Mouse (Mus musculus) liver, adult 2 months (tissue): ENCODE measurements around the gene Xrcc3.

ENCODE experiments used
- CTCF ChIP-seq: fragments of 200-500 bp; IDR thresholded peaks from 2 replicates; pipeline ENCODE4 v1.5.1; 2011; ENCODE audit warnings: low read depth, low read length, control low read depth
- POLR2A ChIP-seq: fragments of 200-500 bp; IDR thresholded peaks from 2 replicates; pipeline ENCODE4 v1.6.1; 2011; ENCODE audit warnings: low read length, control low read depth; ENCODE audit not compliant: insufficient read depth; ENCODE audit errors: extremely low read depth

DNA sequence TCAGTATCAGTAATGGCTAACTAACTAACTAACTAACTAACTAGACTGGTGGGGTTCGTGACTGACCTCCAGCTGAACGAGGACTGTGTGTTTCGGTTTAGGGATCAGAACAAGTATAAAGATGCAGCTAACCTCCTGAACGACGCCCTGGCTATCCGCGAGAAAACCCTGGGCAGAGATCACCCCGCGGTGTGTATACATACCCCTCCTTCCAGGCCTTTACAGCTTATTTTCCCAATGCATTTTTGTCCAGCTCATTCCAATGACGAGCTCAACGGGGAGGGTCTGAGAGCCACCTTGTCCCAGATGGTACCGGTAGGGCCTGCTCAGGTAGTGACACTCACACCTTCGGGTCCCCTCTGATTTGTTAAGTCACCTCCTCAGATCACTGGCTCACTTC is 35.8 kb downstream of the Xrcc3 start:
- no peak for TF ChIP-seq CTCF
- TF ChIP-seq POLR2A: no peak
